Mouse (Mus musculus) kidney, postnatal 10 days (tissue): ENCODE measurements at regions not wholly inside any gene's neighbourhood (a gene's known extent, or its start where the extent isn't known, plus 50 kb on each side); places are given as distances from the start of the nearest gene placed in this dataset.
A peak's percentile ranks its signal among the peaks of the same experiment; 100 is the strongest.

Experiments
- DNase-seq: peaks from one replicate; pipeline ENCODE4 v3.0.0; 2021; ENCODE audit warnings: mixed read lengths

DNA sequence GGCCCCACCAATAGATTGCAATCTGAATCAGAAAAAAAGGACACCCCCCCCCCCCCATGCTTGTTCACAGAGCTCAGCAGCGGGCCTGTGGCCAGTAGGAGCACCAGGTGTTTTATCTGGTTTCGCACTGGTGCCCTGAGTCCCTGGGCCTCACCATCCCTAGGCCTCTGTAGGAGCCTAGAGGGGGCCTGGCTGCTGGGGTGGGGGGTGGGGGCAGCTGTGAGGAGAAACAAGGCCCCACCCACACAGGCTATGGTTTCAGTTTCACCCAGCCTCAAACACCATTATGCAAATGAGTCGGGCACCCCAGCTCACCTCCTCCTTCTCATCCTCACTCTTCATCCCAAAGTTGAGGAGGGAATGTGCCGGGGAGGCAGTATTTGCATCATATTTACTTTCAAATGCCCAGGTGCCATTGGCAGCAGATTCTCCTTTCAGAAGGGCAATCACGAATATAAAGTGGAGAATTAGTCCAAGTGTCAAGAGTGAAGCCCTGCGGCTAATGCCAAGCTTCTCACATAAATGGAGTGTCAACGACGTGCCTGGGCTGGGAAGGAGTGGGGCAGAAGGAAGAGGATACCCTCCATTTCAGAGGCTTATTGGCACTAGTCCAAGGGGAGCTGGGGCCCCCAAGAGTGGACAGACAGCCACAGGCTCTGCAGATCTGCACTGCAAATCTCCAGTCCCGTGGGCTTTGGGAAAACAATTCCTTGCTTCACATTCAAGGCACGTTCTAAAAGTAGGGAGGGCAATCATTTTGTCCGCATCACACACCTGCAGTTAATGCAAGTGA lies 187.7 kb upstream of the Spdye4c start:
- no peak for DNase-seq

DNA sequence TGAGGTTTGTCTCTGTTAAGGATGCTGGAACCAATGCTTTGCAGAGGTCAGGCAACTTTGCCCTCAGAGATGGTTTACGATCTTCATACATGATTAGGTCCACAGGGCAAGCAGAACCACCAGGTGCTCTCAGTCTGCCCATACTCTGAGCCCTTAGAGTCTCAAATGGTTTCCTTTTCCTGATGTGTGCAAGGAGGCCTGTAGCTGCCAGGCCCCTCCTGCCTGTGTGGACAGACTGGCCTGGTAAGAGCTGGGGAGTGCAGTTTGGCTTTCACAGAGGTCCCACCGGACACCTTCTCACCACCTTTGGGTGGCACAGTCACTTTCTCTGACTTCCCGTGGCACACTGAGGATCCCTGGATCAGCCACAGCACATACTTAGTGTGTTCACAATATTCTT lies 186.6 kb upstream of the Spdye4c start:
- no peak for DNase-seq

- DNase-seq: no peak
Measured at GRCm38 (mm10) chr2:128407076-128407475, 183.9 kb upstream of the Spdye4c start.

GRCm38 (mm10) chr2:128408718-128409117 lies 182.3 kb upstream of the Spdye4c start:
- DNase-seq: peak; percentile 74

DNA sequence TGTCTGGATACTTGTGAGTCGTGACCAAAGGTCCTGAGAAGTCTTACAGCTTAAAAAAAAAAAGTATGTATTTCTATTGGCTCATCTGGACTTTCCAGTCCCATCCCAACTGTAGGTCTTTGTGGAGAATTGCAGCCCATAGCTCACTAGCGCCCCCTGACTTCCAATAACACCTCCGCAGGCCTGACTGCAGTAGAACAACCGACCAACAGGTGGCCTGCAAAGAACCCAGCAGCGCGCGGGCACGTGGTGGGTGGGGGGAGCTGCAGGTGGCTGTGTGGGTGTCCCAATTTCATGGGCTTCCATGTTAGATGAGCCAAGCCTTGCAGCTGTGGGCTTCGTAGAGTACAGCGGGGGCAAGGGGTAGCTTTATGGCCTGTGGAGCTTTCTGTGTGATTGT lies 178.7 kb upstream of the Spdye4c start:
- DNase-seq: peak; percentile 74

- DNase-seq: no peak
Measured at GRCm38 (mm10) chr2:128412974-128413373, 178.0 kb upstream of the Spdye4c start.

GRCm38 (mm10) chr2:128414588-128415240 lies 176.3 kb upstream of the Spdye4c start:
- DNase-seq: no peak

DNA sequence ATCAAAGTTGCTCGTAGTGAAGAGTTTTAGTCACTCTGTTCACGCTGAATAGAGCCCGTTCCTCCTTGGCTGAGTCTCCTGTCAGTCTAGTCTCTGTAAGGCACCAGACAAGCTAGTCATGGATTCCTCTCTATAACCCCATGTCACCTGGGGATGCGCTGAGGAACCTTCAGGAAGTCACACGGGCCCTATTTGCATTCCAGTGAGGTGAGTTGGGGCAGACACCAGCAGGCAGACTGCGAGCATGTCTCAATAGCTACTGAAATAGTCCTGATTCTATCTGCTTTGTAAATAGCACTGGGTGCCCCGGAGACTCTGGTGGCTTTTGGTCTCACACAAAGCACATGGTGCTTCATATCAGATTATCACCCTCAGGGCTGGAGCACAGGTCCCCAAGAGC lies 174.6 kb upstream of the Spdye4c start:
- DNase-seq: no peak

GRCm38 (mm10) chr2:128418960-128419359 lies 172.0 kb upstream of the Spdye4c start:
- no peak for DNase-seq

DNA sequence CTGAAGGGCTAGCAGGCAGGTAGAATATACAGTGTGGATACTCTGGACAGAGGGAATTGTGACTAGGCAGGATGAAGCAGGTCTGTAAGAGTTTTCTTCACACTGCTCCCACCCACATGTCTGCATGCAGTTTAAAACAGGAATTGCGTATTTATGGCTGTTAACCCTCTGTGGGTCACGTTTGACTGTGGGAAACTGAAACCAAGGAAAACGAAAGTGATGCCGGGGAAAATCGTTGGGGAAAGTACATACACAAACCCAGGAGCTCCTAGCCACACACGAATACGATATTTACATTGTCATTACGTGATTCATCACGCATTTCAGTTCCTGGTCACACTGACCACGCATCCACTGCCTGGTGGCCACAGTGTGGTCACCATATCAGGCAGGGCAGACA lies 170.6 kb upstream of the Spdye4c start:
- DNase-seq: no peak

GRCm38 (mm10) chr2:128422677-128423076 lies 168.3 kb upstream of the Spdye4c start:
- DNase-seq: no peak

- DNase-seq: no peak
Measured at GRCm38 (mm10) chr2:128424236-128424635, 166.8 kb upstream of the Spdye4c start.

- no peak for DNase-seq
Measured at GRCm38 (mm10) chr2:128427181-128427880, 163.7 kb upstream of the Spdye4c start.

DNA sequence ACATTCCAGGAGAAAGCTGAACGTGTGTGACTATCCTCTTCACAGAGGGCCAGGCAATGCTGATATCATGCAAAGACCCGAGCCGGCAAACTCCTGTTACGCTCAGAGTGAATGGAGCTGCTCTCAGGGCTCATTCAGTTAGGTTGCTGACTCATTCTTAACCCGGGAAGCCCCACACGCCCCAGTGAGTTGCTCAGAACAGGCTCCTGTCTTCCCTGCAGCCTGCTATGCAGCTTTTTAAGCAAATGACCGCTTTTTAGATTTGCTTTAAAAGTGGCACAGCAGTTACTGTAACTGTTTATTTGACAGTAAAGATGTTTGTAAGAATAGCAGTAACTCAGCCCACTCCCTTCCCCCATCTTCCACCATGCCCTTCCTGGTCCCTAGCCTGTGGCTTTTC lies 162.9 kb upstream of the Spdye4c start:
- no peak for DNase-seq

DNA sequence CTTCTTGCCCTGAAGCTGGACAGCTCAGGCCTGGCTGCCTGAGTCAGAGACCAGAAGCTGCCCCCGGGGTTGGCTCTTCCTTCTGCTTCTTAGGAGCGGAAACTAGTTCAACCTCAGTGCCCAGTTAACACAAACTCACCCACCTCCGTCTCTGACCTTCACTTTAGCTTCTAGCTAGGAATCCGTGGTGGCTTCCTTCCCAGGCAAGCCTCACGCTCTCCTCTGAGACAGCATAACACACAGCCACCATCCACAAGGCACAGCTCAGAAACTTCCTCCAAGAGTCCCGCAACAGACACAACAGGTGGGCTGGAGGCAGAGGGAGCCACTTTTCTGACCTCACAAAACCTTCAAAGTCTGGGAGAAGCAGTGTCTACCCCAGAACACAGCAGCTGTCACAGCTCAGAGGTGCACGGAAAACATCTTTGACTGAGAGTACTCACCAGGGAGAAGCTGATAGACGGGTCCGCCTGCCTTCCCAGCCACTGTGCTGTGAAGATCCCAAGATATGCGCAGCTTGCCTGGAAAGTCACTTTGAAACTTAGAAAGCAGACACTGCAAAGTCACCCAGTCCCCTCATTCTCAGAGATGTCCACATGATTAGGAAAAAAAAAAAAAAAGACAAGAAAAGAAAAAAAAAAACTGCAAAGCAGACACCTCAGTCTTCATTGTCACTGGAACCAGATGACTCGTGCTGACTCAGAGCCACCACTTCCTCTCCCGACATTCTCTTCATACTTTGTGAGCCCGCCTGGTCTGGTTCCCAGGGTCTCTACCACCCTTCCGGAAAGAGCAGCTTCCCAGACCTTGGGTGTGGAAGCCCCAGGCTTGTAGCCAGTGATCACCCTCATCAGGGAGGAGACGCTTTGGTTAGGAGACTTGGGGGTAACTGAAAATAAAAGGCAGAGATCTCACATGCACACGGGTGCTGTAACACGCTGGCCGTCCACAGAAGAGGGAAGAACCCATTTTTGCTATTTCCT lies 162.1 kb upstream of the Spdye4c start:
- peak; percentile 68 for DNase-seq

DNA sequence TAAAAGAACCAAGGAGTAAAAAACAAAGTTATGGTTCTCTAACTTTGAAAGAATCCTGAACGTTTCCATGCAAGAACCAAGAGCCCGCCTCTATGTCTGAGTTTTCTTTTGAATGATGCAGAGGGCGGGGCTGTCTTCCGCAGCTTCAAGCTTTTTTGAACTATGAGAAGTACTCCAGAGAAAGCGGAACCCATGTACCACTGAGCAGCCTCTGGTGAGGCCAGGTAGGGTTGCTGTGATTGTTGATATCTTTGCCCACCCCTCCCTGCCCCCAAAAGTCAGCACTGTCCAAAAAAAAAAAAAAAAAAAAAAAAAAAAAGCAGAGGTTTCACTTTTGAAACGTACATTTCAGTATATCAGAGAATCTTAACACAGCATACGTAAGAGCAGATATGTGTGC lies 161.2 kb upstream of the Spdye4c start:
- peak; percentile 26 for DNase-seq

DNA sequence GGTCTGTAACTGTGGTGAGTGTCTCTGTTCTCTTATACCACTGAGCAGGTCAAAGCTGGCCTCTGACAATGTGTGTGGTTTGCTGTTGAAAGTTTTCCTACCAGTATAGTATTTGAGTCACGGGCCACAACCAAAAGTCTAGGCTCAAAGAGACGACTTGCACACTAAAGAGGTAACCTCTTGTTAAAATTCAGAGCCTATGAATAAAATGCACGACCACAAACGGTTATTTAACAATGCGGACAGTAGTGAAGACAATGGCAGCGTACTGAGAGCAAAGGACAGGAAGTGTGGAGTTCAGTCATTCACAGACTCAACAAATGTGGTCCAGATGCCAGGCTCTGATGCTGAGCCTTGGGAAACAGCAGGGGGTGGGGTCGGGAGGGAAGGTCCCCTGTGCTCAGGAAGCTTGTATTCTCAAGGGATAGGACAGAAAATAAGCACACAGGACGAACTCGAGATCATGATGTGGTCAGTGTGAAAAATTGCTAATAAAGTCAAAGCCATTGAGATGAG lies 160.2 kb upstream of the Spdye4c start:
- DNase-seq: no peak

GRCm38 (mm10) chr2:128431751-128432150 lies 159.3 kb upstream of the Spdye4c start:
- peak; percentile 38 for DNase-seq

DNA sequence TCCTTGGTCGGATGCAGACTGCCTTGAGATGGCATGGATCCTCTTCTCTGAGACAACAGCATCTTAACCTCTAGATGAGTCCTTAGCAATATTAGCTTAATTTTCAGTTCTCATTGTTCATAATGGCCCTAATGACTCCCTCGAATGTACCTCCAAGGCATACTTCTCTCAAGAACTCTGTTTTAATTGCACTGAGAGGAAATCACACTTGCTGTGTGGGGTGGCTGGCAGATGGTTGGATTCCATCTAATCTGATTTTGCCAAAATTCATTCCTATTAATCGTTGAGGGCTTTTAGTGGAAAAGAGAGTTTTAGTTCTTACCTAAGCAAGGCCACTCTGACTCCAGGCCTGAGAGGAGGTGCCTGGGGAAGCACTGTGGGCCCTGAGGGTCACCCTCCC lies 158.3 kb upstream of the Spdye4c start:
- DNase-seq: no peak

- no peak for DNase-seq
Measured at GRCm38 (mm10) chr2:128433553-128434081, 157.4 kb upstream of the Spdye4c start.

DNA sequence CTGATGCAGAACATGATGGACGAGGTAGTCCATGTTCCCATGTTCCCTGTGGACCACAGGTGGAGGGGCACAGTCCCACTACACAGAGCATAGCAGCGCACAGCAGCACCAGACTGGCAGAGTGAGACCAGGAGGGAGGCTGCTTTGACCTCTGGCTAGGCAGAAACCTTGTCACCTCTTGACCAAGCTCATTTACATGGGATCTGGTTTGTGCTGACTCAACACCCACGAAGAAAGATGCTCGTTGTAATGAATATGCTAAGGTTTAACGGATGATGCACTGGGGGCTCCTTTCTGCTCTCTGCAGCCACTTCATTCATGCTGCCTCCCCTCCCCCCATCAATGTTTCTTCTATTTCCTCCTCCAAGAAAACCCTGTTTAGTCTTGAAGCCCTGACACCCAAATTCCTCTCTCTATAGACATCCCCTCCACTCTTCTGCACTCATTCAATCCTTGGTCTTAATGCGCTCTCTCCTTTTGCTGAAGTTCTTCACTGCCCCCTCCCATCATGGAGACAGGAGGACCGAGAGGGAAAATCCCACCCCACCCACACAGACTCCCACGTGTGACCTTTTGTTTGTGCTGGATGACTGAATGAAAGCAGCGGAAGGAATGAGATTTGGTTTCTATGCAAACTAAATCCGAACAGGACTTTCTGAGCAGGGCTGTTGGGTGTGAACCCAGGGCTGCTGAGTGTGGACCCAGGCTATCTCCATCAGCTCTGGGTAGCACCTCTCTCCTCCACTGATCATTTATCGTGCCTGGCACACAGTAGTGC lies 156.6 kb upstream of the Spdye4c start:
- no peak for DNase-seq
